Mouse (Mus musculus) left cerebral cortex, postnatal 4 days (tissue): ENCODE measurements at regions not wholly inside any gene's neighbourhood (a gene's known extent, or its start where the extent isn't known, plus 50 kb on each side); places are given as distances from the start of the nearest gene placed in this dataset.
"Not testable (repeated sequence)": the region's sequence is repeated elsewhere in the genome, so short reads cannot be mapped to it uniquely, and the experiment has no call there.

Experiments used
- DNase-seq: peaks from one replicate; pipeline ENCODE4 v3.0.0-alpha.2; 2022
- intact Hi-C: fragments of 180-260 bp; cut with DNase I; formaldehyde crosslinking; loops from one replicate; pipeline ENCODE4 v1.15.1; 2025

DNA sequence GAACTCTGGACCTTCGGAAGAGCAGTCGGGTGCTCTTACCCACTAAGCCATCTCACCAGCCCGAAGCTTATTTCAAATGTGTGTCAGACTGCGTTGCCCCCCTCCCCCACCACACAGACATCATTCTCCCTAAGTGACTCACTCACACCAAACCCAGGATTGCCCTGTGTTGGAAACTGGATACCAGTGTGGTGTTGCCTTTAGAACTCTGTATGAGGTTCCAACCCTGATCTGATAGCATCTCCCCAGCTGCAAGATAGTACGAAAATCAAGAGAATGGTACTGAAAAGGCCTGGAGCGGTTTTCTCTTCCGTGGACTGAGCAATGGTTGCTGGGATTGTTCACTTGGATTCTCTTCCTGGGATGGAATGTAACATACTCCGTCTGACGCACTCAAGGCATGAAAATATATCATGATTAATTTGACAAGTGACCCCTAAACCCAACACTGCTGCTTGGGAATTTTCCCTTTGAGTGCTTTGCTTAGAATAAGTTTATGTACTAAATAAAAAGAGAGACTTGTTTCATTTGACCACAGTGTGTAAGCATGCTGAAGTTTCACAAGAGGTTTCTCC is 63.0 kb downstream of the Hand2 start:
- intact Hi-C loops = no loop called here
- DNase-seq = no peak

DNA sequence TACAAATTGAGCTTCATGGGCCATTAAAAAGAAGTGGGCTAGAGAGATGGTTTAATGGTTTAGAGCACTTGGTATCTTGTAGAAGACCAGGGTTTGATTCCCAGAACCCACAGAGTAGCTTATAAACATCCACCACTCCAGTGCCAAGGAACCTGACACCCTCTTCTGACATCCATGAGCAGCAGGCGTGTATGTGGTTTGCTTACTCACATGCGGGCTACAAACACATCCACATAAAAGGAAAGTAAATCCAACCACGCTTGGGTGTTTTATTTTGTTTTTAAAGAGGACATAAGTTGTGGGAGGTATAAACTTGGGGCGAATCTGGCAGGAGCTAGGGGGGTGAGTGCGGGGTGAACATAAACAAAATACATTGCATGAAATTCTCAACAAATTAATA is 66.8 kb downstream of the Hand2 start:
- intact Hi-C loops = no loop called here
- no peak for DNase-seq

DNA sequence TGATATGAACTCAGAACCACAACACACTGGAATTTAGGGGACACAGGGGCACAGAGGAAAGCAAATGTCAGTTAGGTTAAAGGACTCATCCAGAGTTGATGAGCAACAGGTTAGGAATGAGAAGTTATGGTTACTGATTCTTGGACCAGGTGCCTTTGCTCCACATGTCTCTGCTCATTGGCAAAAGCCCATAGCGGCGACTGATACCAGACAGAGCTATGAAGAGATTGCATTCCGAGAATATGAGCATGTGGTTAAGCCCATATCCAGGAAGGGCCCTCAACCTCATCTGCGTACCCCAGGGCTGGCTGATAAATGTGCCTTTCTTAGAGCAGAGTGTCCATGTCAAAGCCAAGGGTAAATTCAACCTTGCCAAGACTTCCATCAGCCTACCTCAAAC is 67.1 kb upstream of the Scrg1 start:
- intact Hi-C loops = no loop called here
- DNase-seq = no peak

DNA sequence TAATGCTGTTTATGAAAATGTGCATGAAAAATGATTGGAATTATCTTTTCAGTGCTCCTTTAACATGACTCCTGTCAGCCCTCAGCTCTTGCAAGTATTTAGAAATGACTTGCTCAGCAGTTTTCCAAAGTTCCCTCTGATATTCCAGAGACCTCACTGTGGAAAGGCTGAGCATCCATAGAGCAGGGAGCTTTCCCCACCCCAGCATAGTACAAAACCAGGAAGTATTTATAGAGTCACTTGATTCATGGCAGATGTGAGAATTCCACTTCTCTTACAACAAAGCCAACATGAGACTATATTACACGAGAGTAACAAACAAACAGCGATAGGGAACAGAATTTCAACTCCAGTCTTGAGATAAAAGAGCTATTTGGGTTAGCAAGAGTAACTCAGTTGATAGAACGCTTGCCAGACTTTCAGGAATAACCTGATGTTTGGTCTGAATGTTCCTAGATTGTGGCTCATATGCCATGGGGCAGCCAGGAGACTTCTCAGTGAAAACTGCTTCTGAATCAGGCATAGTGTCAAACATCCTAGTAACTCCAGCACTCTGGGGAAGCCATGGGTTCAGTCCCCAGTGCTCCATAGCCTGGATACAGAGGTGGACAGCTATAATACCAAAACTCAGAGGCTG is 57.6 kb upstream of the Scrg1 start:
- DNase-seq = no peak
- intact Hi-C loops = no loop called here

DNA sequence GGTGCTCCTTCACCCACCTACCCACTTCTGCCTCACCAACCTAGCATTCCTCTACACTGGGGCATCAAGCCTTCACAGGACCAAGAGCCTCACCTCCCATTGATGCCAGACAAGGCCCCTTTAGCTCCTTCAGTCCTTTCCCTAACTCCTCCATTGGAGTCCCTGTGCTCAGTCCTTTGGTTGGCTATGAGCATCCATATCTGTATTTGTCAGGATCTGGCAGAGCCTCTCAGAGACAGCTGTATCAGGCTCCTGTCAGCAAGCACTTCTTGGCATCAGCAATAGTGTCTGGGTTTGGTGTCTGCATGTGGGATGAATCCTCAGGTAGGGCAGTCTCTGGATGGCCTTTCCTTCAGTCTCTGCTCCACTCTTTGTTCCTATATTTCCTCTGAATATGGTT is 55.6 kb upstream of the Scrg1 start:
- DNase-seq, intact Hi-C loops: not testable (repeated sequence)

DNA sequence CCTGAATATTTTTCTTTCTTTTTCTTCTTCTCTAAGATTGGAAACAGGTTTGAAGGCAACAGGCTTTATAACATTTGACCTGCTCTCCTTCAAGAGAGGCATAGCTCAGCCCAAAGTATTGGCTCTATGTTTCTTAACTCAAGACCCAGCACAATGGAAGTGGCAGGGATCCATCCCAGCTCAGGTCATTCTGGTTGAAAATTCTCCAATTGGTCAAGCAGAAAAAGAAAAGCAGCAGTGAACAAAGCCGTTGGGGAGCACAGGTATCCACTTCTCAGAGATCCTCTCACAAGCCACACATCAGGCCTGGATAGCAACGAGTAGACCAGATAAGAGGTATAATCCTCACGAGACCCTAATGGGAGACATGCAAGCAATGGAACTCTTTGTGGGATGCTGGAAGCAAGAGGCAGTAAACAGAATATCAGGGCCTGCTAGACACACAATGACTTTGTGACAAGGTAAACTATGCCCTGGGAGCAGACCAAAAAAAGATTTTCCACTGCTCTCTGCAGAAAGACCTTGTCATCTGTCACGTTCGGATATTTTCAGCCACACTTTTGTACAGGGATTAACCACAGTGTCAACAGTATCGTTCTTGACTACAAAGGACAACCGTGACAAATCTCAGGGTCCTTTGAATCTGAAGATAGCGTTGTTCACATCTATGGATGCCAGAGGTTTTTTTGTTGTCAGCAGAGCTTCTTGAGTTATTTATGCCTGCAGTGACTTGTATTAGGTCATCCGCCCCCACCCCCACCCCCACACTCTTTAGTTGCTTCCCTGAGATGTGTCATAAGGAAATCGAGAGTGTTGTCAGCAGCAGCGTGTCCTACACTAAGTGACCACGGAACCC is 54.7 kb upstream of the Scrg1 start:
- DNase-seq = no peak
- intact Hi-C loops = no loop called here

DNA sequence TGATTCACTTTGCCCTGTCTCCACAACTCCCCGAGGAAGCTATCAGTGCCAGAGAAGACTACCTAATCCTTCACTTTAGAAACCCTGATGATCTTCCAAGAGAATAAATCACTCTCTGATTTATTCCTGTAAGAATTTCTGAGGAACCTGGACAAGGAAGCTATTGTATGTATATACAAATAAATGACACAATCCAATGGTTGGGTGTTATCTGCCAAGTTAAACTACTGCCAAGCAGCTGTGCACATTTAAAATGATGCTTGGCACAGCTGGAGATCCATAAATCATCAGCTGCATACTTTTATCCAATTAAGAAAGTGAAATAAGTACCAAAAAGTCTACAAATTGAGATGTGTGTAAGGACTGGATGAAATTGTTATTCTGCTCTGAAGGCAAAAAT is 54.1 kb upstream of the Scrg1 start:
- no peak for DNase-seq
- intact Hi-C loops = no loop called here

DNA sequence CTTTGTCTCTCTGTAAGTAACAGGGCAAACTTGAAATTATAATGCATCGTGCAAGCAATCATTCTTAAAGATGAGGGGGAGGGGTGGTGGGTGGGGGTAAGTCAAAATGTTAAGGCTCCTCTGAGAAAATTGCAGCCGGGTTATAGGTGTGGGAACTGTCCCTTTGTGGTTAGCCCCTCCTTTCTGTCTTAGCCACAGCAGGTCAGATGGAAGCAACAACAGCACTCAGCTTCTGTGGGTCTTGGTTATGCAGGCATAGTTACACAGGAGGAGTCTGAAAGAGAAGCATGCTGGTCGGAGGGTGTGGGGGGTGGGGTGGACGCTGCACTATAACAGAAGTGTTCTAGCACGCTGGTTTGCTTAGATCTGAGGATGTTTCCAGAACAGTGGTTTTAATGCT is 53.5 kb upstream of the Scrg1 start:
- DNase-seq = no peak
- intact Hi-C loops = no loop called here

DNA sequence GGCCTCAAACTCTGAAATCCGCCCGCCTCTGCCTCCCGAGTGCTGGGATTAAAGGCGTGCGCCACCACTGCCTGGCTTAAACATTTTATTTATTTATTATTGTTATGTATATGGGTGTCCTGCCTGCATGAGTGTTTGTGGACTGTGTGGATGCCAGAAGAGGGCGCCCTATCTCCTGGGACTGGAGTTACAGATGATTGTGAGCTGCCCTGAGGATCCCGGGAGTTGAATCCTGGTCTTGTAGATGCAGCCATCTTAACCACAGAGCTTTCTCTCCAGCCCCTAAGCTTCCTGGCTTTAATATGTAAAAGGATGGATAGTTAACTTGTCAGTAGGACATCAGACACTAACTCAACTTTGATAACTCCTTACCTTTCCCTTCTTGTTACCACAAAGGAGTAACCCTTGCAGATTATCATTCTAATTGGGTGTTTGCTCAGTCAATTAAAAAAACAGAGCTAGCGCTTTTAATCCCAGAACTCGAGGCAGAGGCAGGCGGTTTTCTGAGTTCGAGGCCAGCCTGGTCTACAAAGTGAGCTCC is 52.0 kb upstream of the Scrg1 start:
- intact Hi-C loops = no loop called here
- peak; percentile 10 for DNase-seq

DNA sequence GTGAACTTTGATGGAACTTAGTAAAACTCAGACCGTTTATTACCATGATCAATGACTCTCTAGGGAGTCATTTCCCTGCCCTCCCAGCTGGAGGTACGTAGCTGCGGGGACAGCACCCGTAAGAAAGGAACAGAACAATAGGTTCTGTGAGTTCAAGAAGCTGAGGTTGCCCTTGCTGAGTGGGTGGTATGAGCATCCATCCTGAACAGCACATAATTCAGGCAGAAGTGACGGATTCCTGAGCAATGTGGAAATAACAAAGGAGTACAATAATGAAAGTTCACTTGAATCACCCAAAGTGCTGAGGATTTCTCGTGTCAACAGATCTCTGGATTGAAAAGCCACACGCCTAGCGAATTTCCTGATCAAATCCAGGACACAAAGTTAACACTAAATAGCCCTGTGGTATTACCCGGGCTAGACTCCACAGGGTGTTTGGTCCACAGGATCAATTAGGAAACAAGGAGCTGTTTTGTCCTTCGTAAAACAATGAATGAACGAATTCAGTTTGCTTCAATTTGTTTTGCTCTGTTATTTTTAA is 50.4 kb upstream of the Scrg1 start:
- DNase-seq = no peak
- intact Hi-C loops = no loop called here
